Mouse (Mus musculus) stomach, postnatal 0 days (tissue): ENCODE data around the gene Ppfibp2.

Experiments
- CTCF ChIP-seq: IDR thresholded peaks from 2 replicates; pipeline ENCODE4 v1.5.1; 2016; ENCODE audit warnings: antibody characterized with exemption, low read depth, mild to moderate bottlenecking, moderate library complexity
- EP300 ChIP-seq: optimal IDR thresholded peaks from 2 replicates; pipeline ENCODE3; 2016; ENCODE audit warnings: antibody characterized with exemption

GRCm38 (mm10) chr7:107594325-107594856, 616 bp upstream of the Ppfibp2 start:
- TF ChIP-seq EP300 = no peak
- peak; percentile 76 for TF ChIP-seq CTCF
